19 mouse cellular contexts compared by ENCODE assay signal in genomic region chr13:99760646-99761045, GRCm38 (mm10).
DNase-seq lines count a peak whose midpoint lies in the region; TF ChIP-seq lines count a peak whose summit lies in the region.
"Had no signal": no experiment of that assay in that cellular context is flagged by ENCODE, and none has a peak within 500 bp of the region (broad histone marks: within the 10 kb centered on the region; RNA-seq: fewer than 3 reads in every experiment).

No protein-coding gene starts in this region.

- DNase-seq in heart, adult 11 months = peak; percentile 67
- DNase-seq in heart, adult 18-20 months = no peak
- DNase-seq in layer of hippocampus, adult 2 months (ENCODE audit: low spot score in 2 of 2) = no peak
- DNase-seq in layer of hippocampus, adult 18-20 months (ENCODE audit: low spot score in 2 of 2) = no peak
- DNase-seq: adrenal gland, adult 8-10 months; adrenal gland, postnatal 14 days; adrenal gland, postnatal 36 days; B cell, adult 2 months; cerebellum, adult 11-12 months; cerebellum, adult 2 months; cerebellum, adult 9-10 months; cerebellum, postnatal 25 days; embryo, embryonic 11 days; forebrain, postnatal 0 days had no signal

- peaks cover 4% of the 10 kb centered on the region; the same call in 1 of the 2 replicates for H3K4me1 ChIP-seq in cortical plate, adult 2 months (ENCODE audit: control insufficient read depth, insufficient read depth, low read length)

- no peak for TF ChIP-seq CTCF in layer of hippocampus, adult 2 months (conservative IDR thresholded peaks at IDR 0.05)
- no peak for TF ChIP-seq CTCF in cortical plate, adult 2 months (IDR thresholded peaks at IDR 0.05; ENCODE audit: extremely low read depth, insufficient read depth, low read length)

- H3K27ac ChIP-seq in layer of hippocampus, adult 2 months = peak overlapping the region; percentile 0; the same call in 1 of the 2 replicates
- 0 out of 2 replicates have a peak overlapping the region, but pooled peaks have one; percentile 20 for H3K27ac ChIP-seq in cortical plate, adult 2 months (ENCODE audit: insufficient read depth, low read length)
- H3K27ac ChIP-seq: embryonic facial prominence, embryonic 13.5 days; embryonic facial prominence, embryonic 15.5 days; forebrain, embryonic 13.5 days; forebrain, embryonic 15.5 days had no signal

- no peak for TF ChIP-seq POLR2A in cortical plate, adult 2 months (IDR thresholded peaks at IDR 0.05; ENCODE audit: extremely low read depth, insufficient read depth, low read length)

- H3K4me3 ChIP-seq in layer of hippocampus, adult 2 months = no peak overlapping the region
- no peak overlapping the region for H3K4me3 ChIP-seq in cortical plate, adult 2 months (ENCODE audit: insufficient read depth, low read length)
- H3K4me3 ChIP-seq: embryonic facial prominence, embryonic 13.5 days; embryonic facial prominence, embryonic 15.5 days; forebrain, embryonic 13.5 days; forebrain, embryonic 15.5 days had no signal
